Mouse (Mus musculus): Measurements from ENCODE around the gene Kcnk15. TPM values are rescaled to one million over a fixed set of nuclear protein-coding genes. Genes with fewer than 3 reads are reported as not detected.

The Kcnk15 gene
- polyA plus RNA-seq, 1 experiment from 2014 or later = not detected

- DNase-seq (ENCODE audit: low spot score) (no peak), ATAC-seq (replicated peaks; ENCODE audit: low FRiP score, low read depth) (no peak)
- Histone ChIP-seq H3K4me2 (ENCODE audit: low read length) (no peak overlapping the region), H3K4me1 (replicated peaks; ENCODE audit: insufficient read depth, low read length) (no peaks in the 10 kb centered on the region), H3K9me3 (replicated peaks; ENCODE audit: low read length) (no peaks in the 10 kb centered on the region), H3K27me3 (ENCODE audit: insufficient read depth, low read length) (no peaks in the 10 kb centered on the region), H3K36me3 (ENCODE audit: insufficient read depth, low read length) (no peaks in the 10 kb centered on the region), H3K27ac (no peak overlapping the region), H3K9ac (ENCODE audit: low read depth, low read length) (no peak overlapping the region), H3K4me3 (replicated peaks; ENCODE audit: low read depth, low read length) (no peak overlapping the region)
- TF ChIP-seq CTCF (IDR thresholded peaks at IDR 0.05; ENCODE audit: low read depth) = no peak
- WGBS = 67% methylated on average over 17 of the region's 17 CpGs
These were observed 29.6 kb downstream of the Kcnk15 start for GRCm38 (mm10) chr2:163882859-163883652.

GRCm38 (mm10) chr2:163889411-163889810 is 36.0 kb downstream of the Kcnk15 start:
- ATAC-seq (replicated peaks; ENCODE audit: low FRiP score, low read depth) (no peak), DNase-seq (ENCODE audit: low spot score) (peak; percentile 50)
- no peak for TF ChIP-seq CTCF (IDR thresholded peaks at IDR 0.05; ENCODE audit: low read depth)
- Histone ChIP-seq H3K9ac (ENCODE audit: low read depth, low read length) (no peak overlapping the region), H3K27me3 (ENCODE audit: insufficient read depth, low read length) (no peaks in the 10 kb centered on the region), H3K4me3 (replicated peaks; ENCODE audit: low read depth, low read length) (no peak overlapping the region), H3K36me3 (ENCODE audit: insufficient read depth, low read length) (no peaks in the 10 kb centered on the region), H3K27ac (no peak overlapping the region), H3K4me1 (replicated peaks; ENCODE audit: insufficient read depth, low read length) (no peaks in the 10 kb centered on the region), H3K9me3 (replicated peaks; ENCODE audit: low read length) (no peaks in the 10 kb centered on the region), H3K4me2 (ENCODE audit: low read length) (no peak overlapping the region)
- 25% methylated on average over 6 of the region's 6 CpGs for WGBS

DNA sequence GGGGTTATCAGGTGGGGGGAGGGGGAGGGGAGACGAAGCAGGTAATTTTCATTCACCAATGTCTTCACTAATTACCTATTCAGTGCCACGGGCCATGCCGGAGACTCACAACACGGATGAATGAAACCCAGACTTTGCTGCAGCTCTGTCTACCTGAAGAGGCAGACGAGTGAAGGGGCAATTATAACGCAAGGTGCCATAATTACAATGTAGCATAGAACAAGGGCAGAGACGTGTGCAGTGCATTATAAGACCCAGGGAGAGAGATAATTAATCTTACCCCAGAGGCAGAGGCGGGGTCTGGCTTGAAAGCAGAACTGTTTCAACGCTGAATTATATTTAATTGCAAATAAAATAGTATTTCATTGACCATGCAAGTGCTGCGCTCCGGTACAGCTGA is 37.1 kb downstream of the Kcnk15 start:
- DNase-seq (ENCODE audit: low spot score) (no peak), ATAC-seq (replicated peaks; ENCODE audit: low FRiP score, low read depth) (no peak)
- H3K4me1 ChIP-seq (replicated peaks; ENCODE audit: insufficient read depth, low read length) = no peaks in the 10 kb centered on the region
- H3K27me3 ChIP-seq (ENCODE audit: insufficient read depth, low read length) = no peaks in the 10 kb centered on the region
- WGBS = 63% methylated on average over 11 of the region's 11 CpGs
- no peaks in the 10 kb centered on the region for H3K36me3 ChIP-seq (ENCODE audit: insufficient read depth, low read length)
- H3K4me2 ChIP-seq (ENCODE audit: low read length) = no peak overlapping the region
- no peaks in the 10 kb centered on the region for H3K9me3 ChIP-seq (replicated peaks; ENCODE audit: low read length)
- no peak for TF ChIP-seq CTCF (IDR thresholded peaks at IDR 0.05; ENCODE audit: low read depth)
- no peak overlapping the region for H3K9ac ChIP-seq (ENCODE audit: low read depth, low read length)
- H3K27ac ChIP-seq = no peak overlapping the region
- H3K4me3 ChIP-seq (replicated peaks; ENCODE audit: low read depth, low read length) = no peak overlapping the region

GRCm38 (mm10) chr2:163891271-163891670 is 37.8 kb downstream of the Kcnk15 start:
- H3K36me3 ChIP-seq (ENCODE audit: insufficient read depth, low read length) = no peaks in the 10 kb centered on the region
- 90% methylated on average over 11 of the region's 11 CpGs for WGBS
- no peak overlapping the region for H3K27ac ChIP-seq
- no peaks in the 10 kb centered on the region for H3K4me1 ChIP-seq (replicated peaks; ENCODE audit: insufficient read depth, low read length)
- H3K9me3 ChIP-seq (replicated peaks; ENCODE audit: low read length) = no peaks in the 10 kb centered on the region
- TF ChIP-seq CTCF (IDR thresholded peaks at IDR 0.05; ENCODE audit: low read depth) = no peak
- H3K4me2 ChIP-seq (ENCODE audit: low read length) = no peak overlapping the region
- DNase-seq (ENCODE audit: low spot score) (no peak), ATAC-seq (replicated peaks; ENCODE audit: low FRiP score, low read depth) (no peak)
- no peak overlapping the region for H3K9ac ChIP-seq (ENCODE audit: low read depth, low read length)
- no peak overlapping the region for H3K4me3 ChIP-seq (replicated peaks; ENCODE audit: low read depth, low read length)
- no peaks in the 10 kb centered on the region for H3K27me3 ChIP-seq (ENCODE audit: insufficient read depth, low read length)

GRCm38 (mm10) chr2:163893446-163894370 is 40.3 kb downstream of the Kcnk15 start:
- ATAC-seq (replicated peaks; ENCODE audit: low FRiP score, low read depth) = no peak
- Histone ChIP-seq H3K9me3 (replicated peaks; ENCODE audit: low read length) (no peaks in the 10 kb centered on the region), H3K9ac (ENCODE audit: low read depth, low read length) (no peak overlapping the region), H3K27ac (no peak overlapping the region), H3K27me3 (ENCODE audit: insufficient read depth, low read length) (no peaks in the 10 kb centered on the region), H3K36me3 (ENCODE audit: insufficient read depth, low read length) (no peaks in the 10 kb centered on the region), H3K4me1 (replicated peaks; ENCODE audit: insufficient read depth, low read length) (no peaks in the 10 kb centered on the region), H3K4me3 (replicated peaks; ENCODE audit: low read depth, low read length) (no peak overlapping the region), H3K4me2 (ENCODE audit: low read length) (no peak overlapping the region)
- no peak for TF ChIP-seq CTCF (IDR thresholded peaks at IDR 0.05; ENCODE audit: low read depth)
- whole genome bisulfite sequencing = 62% methylated on average over 7 of the region's 7 CpGs
- no peak for DNase-seq (ENCODE audit: low spot score)

GRCm38 (mm10) chr2:163895156-163895555 is 41.7 kb downstream of the Kcnk15 start:
- no peak for ATAC-seq (replicated peaks; ENCODE audit: low FRiP score, low read depth)
- WGBS = 22% methylated on average over 2 of the region's 2 CpGs

More at GRCm38 (mm10) chr2:163895156-163895555, 41.7 kb downstream of the Kcnk15 start:
- no peak overlapping the region for H3K4me3 ChIP-seq (replicated peaks; ENCODE audit: low read depth, low read length)
- TF ChIP-seq CTCF (IDR thresholded peaks at IDR 0.05; ENCODE audit: low read depth) = no peak
- H3K27ac ChIP-seq = no peak overlapping the region
- H3K36me3 ChIP-seq (ENCODE audit: insufficient read depth, low read length) = no peaks in the 10 kb centered on the region
- no peak overlapping the region for H3K4me2 ChIP-seq (ENCODE audit: low read length)
- no peaks in the 10 kb centered on the region for H3K9me3 ChIP-seq (replicated peaks; ENCODE audit: low read length)
- H3K27me3 ChIP-seq (ENCODE audit: insufficient read depth, low read length) = no peaks in the 10 kb centered on the region
- H3K4me1 ChIP-seq (replicated peaks; ENCODE audit: insufficient read depth, low read length) = no peaks in the 10 kb centered on the region
- H3K9ac ChIP-seq (ENCODE audit: low read depth, low read length) = no peak overlapping the region
- DNase-seq (ENCODE audit: low spot score) = peak; percentile 38

Data from kidney, postnatal 0 days (tissue).